Mouse (Mus musculus) cerebellum, adult 2 months (tissue): ENCODE data around the gene Gm3629. TPM values are rescaled to one million over a fixed set of nuclear protein-coding genes. Genes with fewer than 3 reads are reported as not detected.
"Not testable (repeated sequence)": the region's sequence is repeated elsewhere in the genome, so short reads cannot be mapped to it uniquely, and the experiment has no call there.

ENCODE experiments used
- DNase-seq, 2 experiments: peaks; one replicate each; pipeline ENCODE4 v3.0.0; 2021
- H3K27ac ChIP-seq: fragments of 200-500 bp; 2 replicates; pipeline ENCODE4 v1.5.1; 2012; ENCODE audit warnings: low read length, control low read depth, inconsistent platforms; ENCODE audit not compliant: insufficient read depth
- H3K27me3 ChIP-seq: fragments of 200-500 bp; 2 replicates; pipeline ENCODE4 v1.6.1; 2012; ENCODE audit warnings: inconsistent platforms, mild to moderate bottlenecking, low read length, moderate library complexity; ENCODE audit not compliant: control insufficient read depth, insufficient read depth
- H3K4me1 ChIP-seq: fragments of 200-500 bp; 2 replicates; pipeline ENCODE4 v1.6.1; 2011; ENCODE audit warnings: low read length; ENCODE audit not compliant: control insufficient read depth, insufficient read depth
- H3K4me3 ChIP-seq: fragments of 200-500 bp; replicated peaks from 2 replicates; pipeline ENCODE3; 2011; ENCODE audit warnings: mild to moderate bottlenecking, low read depth, low read length, control low read depth; ENCODE audit not compliant: insufficient read depth
- WGBS: fragments of 180-500 bp; shearing (Covaris S2); methylation state at CpG from one replicate; pipeline ENCODE4 v1.1.7; 2018; 5-methylcytosine and 5-hydroxymethylcytosine counted together
- polyA plus RNA-seq: library from polyadenylated mRNA; depleted of rRNA; stranded (reverse); fragments of >200 nt; gene quantifications from 2 replicates; pipeline ENCODE4 v1.2.3, GENCODE M21; 2012; rRNA removed

The Gm3629 gene
- 0.25 and 0.47 TPM in 2 replicates for polyA plus RNA-seq

- H3K4me1 ChIP-seq, DNase-seq, H3K27ac ChIP-seq, H3K27me3 ChIP-seq, H3K4me3 ChIP-seq: not testable (repeated sequence)
- 0% methylated on average over 1 of the region's 2 CpGs for WGBS
Observed at GRCm38 (mm10) chr14:6590513-6590912, at the start of gene Gm3629. Gene Gm3629 (minus strand): TSS chr14:6590613.

- H3K27me3 ChIP-seq, DNase-seq, H3K4me3 ChIP-seq, H3K27ac ChIP-seq, H3K4me1 ChIP-seq: not testable (repeated sequence)
- 63% methylated on average over 2 of the region's 2 CpGs for WGBS
Observed at GRCm38 (mm10) chr14:6622318-6622717, 31.9 kb upstream of the Gm3629 start, which contains the start of gene Gm3460. Gene Gm3460 (minus strand): TSS chr14:6622418.

GRCm38 (mm10) chr14:6606436-6606835, 16.0 kb upstream of the Gm3629 start:
- not testable (repeated sequence) for H3K4me3 ChIP-seq, H3K27ac ChIP-seq, H3K27me3 ChIP-seq, H3K4me1 ChIP-seq, DNase-seq
- WGBS: no CpG with 5 or more reads among the region's 1 CpGs

- peak; percentile 3 to 22 for DNase-seq
- WGBS: 6% methylated on average over 16 of the region's 20 CpGs
- H3K27ac ChIP-seq, H3K27me3 ChIP-seq, H3K4me3 ChIP-seq, H3K4me1 ChIP-seq: not testable (repeated sequence)
Observed at GRCm38 (mm10) chr14:6605004-6605403, 14.6 kb upstream of the Gm3629 start.

GRCm38 (mm10) chr14:6604551-6604950, 14.1 kb upstream of the Gm3629 start:
- DNase-seq: peak; percentile 0 to 12
- not testable (repeated sequence) for H3K27ac ChIP-seq, H3K4me1 ChIP-seq, H3K4me3 ChIP-seq, H3K27me3 ChIP-seq
- WGBS: 10% methylated on average over 20 of the region's 20 CpGs

- not testable (repeated sequence) for H3K4me3 ChIP-seq, H3K27ac ChIP-seq, DNase-seq, H3K27me3 ChIP-seq, H3K4me1 ChIP-seq
- 72% methylated on average over 1 of the region's 2 CpGs for WGBS
Observed at GRCm38 (mm10) chr14:6537190-6537589, 53.2 kb downstream of the Gm3629 start, which contains the start of gene Gm8356. Gene Gm8356 (minus strand): TSS chr14:6537290.

Other genes with a start within 250 kb of the Gm3629 start
- gene Gm3618, start 246.9 kb downstream of the Gm3629 start, polyA plus RNA-seq: not detected in 2 replicates
- gene Gm16440, start 200.3 kb downstream of the Gm3629 start, polyA plus RNA-seq: not detected in 2 replicates
- 0.17 and 0.52 TPM in 2 replicates for gene Gm3591, start 178.1 kb downstream of the Gm3629 start, polyA plus RNA-seq
- not detected in 2 replicates for gene Gm3594, start 146.0 kb downstream of the Gm3629 start, polyA plus RNA-seq
- not detected in 2 replicates for gene Gm8356, start 53.3 kb downstream of the Gm3629 start, polyA plus RNA-seq
- gene Gm3460, start 31.8 kb upstream of the Gm3629 start, polyA plus RNA-seq: 0.90 and 1.1 TPM in 2 replicates
- not detected in 2 replicates for gene Gm10251, start 93.6 kb upstream of the Gm3629 start, polyA plus RNA-seq
- not detected in 2 replicates for gene Gm8050, start 129.6 kb upstream of the Gm3629 start, polyA plus RNA-seq
- 6.8 and 7.3 TPM in 2 replicates for gene Gm3636, start 151.7 kb upstream of the Gm3629 start, polyA plus RNA-seq
- not detected in 2 replicates for gene Gm8362, start 183.8 kb upstream of the Gm3629 start, polyA plus RNA-seq
- not detected in 2 replicates for gene Gm3642, start 249.7 kb upstream of the Gm3629 start, polyA plus RNA-seq